Mouse (Mus musculus): Measurements from ENCODE around the gene Slc16a14.
"Not testable (repeated sequence)": the region's sequence is repeated elsewhere in the genome, so short reads cannot be mapped to it uniquely, and the experiment has no call there.

Slc16a14 gene

GRCm38 (mm10) chr1:84934503-84935333, at the start of gene Slc16a14:
Slc16a14 (minus strand) TSS chr1:84935134.
- no peak for DNase-seq (ENCODE audit: low read depth, low spot score)

DNA sequence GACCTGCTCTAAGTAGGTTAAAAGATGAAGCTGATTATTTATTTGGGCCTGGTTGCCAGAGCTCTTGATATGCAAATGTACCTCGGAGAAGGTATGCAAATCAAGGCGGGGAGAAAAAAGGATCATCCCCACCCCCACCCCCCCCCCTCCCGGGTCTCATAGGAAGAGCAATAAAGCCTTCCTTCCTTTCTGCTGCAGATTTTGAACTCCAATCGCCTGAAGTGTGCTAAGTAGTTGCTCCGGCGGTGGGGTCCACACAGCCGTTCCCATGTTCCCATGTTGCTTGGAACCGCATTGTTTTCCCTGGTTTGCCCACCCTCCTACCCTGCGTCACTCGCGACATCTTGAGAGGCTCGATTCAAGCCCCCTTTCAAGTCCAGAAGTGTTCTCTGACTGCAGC, 26.8 kb upstream of the Slc16a14 start:
- not testable (repeated sequence) for DNase-seq (ENCODE audit: low read depth, low spot score)

DNA sequence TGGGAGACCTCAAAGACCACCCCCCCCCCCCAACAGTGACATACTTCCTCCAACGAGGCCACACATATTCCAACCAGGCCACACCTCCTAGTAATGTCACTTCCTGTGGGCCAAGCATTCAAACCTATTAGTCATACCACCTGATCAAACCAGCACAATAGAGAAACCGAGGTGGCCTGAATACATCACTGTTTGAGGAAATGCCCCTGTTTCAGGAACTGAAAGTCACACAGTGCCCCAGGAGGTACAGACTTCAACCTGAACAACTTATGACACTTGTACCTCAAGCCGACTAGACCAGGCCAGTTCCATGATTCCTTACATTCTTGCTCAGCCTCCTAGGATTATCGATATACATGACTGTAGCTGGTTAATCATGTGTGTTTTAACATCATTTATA, 22.8 kb upstream of the Slc16a14 start:
- DNase-seq (ENCODE audit: low read depth, low spot score), result not testable (repeated sequence)

GRCm38 (mm10) chr1:84956771-84957170, 21.8 kb upstream of the Slc16a14 start:
- not testable (repeated sequence) for DNase-seq (ENCODE audit: low read depth, low spot score)

GRCm38 (mm10) chr1:84952456-84953181, 17.7 kb upstream of the Slc16a14 start:
- DNase-seq (ENCODE audit: low read depth, low spot score), result no peak

- no peak for DNase-seq (ENCODE audit: low read depth, low spot score)
Measured at GRCm38 (mm10) chr1:84951566-84951965, 16.6 kb upstream of the Slc16a14 start.

GRCm38 (mm10) chr1:84947390-84947789, 12.5 kb upstream of the Slc16a14 start:
- DNase-seq (ENCODE audit: low read depth, low spot score), result no peak

- DNase-seq (ENCODE audit: low read depth, low spot score), result no peak
Measured at GRCm38 (mm10) chr1:84945950-84946349, 11.0 kb upstream of the Slc16a14 start.

DNA sequence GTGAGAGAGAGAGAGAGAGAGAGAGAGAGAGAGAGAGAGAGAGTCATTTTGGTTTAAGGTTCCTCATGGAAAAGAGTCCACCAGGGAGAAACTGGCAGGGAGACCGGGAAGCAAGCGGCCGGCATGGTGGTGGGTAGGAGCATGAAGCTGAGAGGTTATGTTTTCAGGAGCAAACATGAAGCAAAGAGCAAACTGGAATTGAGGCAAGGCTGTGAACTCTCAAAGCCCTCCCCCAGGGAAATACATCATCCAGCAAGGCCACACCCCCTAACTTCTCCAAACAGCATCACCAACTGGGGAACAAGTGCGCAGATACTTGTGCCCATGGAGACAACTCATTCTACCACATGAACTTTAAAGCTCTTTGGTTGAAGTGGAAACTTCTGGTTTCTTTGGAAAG, 8.6 kb upstream of the Slc16a14 start:
- DNase-seq (ENCODE audit: low read depth, low spot score), result no peak

GRCm38 (mm10) chr1:84942666-84943065, 7.7 kb upstream of the Slc16a14 start:
- no peak for DNase-seq (ENCODE audit: low read depth, low spot score)

DNA sequence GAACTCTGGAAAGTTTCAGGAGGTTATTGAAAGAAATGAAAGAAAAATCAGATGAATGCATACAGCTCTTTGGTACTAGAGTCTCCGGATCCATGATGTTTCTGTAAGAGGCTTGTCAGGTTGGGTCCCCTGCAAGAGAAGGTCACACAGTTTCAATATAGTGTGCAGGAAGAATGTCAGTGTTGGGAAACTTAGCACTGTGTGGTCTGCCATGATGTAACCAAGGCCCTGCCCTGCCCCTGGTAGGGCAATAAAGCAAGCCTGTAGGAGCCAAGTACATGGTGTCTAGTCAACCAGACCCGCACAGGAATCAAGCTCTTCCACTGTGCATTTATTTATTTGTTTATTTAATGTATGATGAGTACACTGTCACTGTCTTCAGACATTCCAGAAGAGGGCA, 5.4 kb upstream of the Slc16a14 start:
- no peak for DNase-seq (ENCODE audit: low read depth, low spot score)

- DNase-seq (ENCODE audit: low read depth, low spot score), result no peak
Measured at GRCm38 (mm10) chr1:84939466-84939865, 4.5 kb upstream of the Slc16a14 start.

DNA sequence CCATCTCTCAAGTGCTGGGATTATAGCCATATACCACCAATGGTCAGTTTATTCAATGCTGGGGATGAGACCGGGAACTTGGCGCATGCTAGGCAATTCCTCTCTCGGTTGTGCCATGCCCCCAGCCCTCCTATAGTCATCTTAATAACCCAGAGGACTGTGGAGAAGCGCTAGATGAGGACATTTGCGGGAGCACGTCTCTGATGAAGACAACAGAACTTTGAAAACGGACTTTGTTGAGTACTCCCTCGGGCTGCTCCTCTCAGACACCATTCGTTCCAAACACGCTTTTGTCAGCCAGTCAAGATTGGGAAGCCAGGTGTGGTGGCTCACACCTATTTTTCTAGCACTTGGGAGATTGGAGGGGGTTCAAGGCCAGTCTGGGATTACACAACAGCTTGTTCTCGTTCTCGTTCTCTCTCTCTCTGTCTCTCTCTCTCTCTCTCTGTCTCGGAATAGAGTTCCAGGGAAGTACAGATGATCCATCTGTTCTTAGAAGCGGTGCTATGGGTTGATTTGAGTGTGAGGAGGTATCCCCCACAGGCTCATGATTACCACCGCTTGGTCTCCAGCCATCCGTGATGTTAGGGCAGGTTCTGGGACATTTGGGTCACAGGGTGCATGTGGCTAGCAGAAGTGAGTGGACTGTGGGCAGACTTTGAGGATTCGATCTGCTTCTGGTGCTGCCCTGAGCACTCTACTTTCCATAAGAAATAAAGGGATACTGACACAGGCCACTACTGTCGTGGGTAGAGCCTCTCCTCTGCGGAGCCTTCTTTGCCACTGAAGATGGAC, 2.0 kb upstream of the Slc16a14 start:
- DNase-seq (ENCODE audit: low read depth, low spot score), result no peak

GRCm38 (mm10) chr1:84935668-84936067, 734 bp upstream of the Slc16a14 start:
- DNase-seq (ENCODE audit: low read depth, low spot score), result peak; percentile 21

DNA sequence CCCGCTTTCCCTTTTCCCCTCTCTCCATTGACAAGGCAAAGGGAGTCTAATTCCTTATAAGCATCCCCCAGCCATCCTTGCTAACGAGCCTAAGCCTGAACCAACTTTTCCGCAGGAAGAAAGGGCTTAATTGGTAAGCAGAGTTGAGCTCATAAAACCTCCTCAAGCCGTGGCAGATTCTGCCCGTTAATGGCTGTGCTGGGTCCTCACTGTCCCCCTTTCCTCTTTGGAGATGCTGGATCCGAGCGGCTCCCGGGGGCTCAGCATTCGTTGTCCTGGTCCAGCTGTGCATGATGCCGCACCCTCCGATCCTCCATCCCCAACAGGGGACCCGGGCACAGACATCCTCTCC, 807 bp downstream of the Slc16a14 start:
- DNase-seq (ENCODE audit: low read depth, low spot score), result no peak

- no peak for DNase-seq (ENCODE audit: low read depth, low spot score)
Measured at GRCm38 (mm10) chr1:84933472-84934150, 1.3 kb downstream of the Slc16a14 start.

DNA sequence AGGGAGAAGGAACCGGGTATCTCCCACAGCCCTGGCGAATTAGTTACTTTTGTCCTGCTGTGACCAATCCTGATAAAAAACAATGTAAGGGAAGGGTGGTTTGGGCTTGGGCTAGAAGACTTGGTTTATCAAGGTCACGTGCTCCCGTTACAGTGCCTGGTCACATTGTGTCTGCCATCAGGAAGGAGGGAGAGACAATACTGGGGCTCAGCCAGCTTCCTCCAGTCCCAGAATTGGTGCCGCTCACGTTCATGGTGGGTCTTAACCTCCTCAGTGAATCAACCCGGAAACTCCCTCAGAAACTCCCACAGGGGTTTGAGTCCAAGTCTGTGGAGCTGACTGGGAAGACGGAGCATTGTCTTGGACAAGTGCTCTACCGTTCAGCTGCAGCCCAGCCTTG, 9.3 kb downstream of the Slc16a14 start:
- DNase-seq (ENCODE audit: low read depth, low spot score), result no peak

- DNase-seq (ENCODE audit: low read depth, low spot score), result no peak
Measured at GRCm38 (mm10) chr1:84924134-84924533, 10.8 kb downstream of the Slc16a14 start.

DNA sequence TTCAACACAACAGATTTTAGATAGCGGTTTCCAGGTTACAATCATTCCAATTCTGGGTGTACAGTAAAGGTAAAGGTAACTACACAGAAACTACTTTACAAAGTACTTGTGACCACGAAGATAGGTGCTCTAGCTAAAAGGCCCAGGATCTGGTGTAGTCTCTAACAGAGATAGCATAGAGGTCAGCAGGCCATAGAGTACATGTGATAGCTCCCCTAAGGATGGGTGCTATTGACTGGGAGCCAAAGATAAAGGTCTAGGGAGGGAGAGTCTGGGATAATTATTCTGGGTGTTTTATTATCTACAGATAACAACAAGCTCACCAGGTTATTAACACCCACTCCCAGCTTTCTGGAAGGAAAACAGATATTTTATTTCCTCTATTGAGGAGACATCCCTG, 11.5 kb downstream of the Slc16a14 start:
- no peak for DNase-seq (ENCODE audit: low read depth, low spot score)

- DNase-seq (ENCODE audit: low read depth, low spot score), result no peak
Measured at GRCm38 (mm10) chr1:84918865-84919264, 16.1 kb downstream of the Slc16a14 start.

GRCm38 (mm10) chr1:84915010-84915409, 19.9 kb downstream of the Slc16a14 start:
- DNase-seq (ENCODE audit: low read depth, low spot score), result no peak

- DNase-seq (ENCODE audit: low read depth, low spot score), result no peak
Measured at GRCm38 (mm10) chr1:84912571-84912970, 22.4 kb downstream of the Slc16a14 start.

All from skeletal muscle tissue, adult 2 months (tissue).